Mouse (Mus musculus) limb, embryonic 14.5 days (tissue): ENCODE measurements around the gene Rab1a. TPM values are rescaled to one million over a fixed set of nuclear protein-coding genes. Genes with fewer than 3 reads are reported as not detected.
"Not testable (repeated sequence)": the region's sequence is repeated elsewhere in the genome, so short reads cannot be mapped to it uniquely, and the experiment has no call there.

Experiments used
- ATAC-seq: fragments of 200-750 bp; cut with Nextera tagmentation; 2 replicates; pipeline ENCODE4 v1.8.0; 2017; ENCODE audit warnings: low read depth, moderate number of reproducible peaks, moderate TSS enrichment; ENCODE audit not compliant: low FRiP score
- DNase-seq: peaks from one replicate; pipeline ENCODE4 v3.0.0-alpha.2; 2015; ENCODE audit warnings: low spot score
- H3K27ac ChIP-seq: fragments of 300-500 bp; sonication (generic); replicated peaks from 2 replicates; pipeline ENCODE4 v1.5.1; 2014; ENCODE audit warnings: low read depth, mild to moderate bottlenecking, low read length, moderate library complexity, mixed read lengths
- H3K27me3 ChIP-seq: fragments of 300-500 bp; sonication (generic); 2 replicates; pipeline ENCODE4 v1.6.1; 2014; ENCODE audit warnings: low read length, mixed read lengths; ENCODE audit not compliant: control insufficient read depth, insufficient read depth
- H3K36me3 ChIP-seq: fragments of 300-500 bp; sonication (generic); 2 replicates; pipeline ENCODE4 v1.6.1; 2014; ENCODE audit warnings: mild to moderate bottlenecking, low read length, moderate library complexity, mixed read lengths; ENCODE audit not compliant: control insufficient read depth, insufficient read depth
- H3K4me1 ChIP-seq: fragments of 300-500 bp; sonication (generic); 2 replicates; pipeline ENCODE4 v1.6.1; 2014; ENCODE audit warnings: antibody characterized with exemption, low read length, mixed read lengths; ENCODE audit not compliant: control insufficient read depth, insufficient read depth
- H3K4me2 ChIP-seq: fragments of 300-500 bp; sonication (generic); replicated peaks from 2 replicates; pipeline ENCODE4 v1.6.1; 2014; ENCODE audit warnings: low read depth, mild to moderate bottlenecking, low read length, moderate library complexity; ENCODE audit not compliant: severe bottlenecking
- H3K4me3 ChIP-seq: fragments of 300-500 bp; sonication (generic); replicated peaks from 2 replicates; pipeline ENCODE4 v1.5.1; 2014; ENCODE audit warnings: low read length
- H3K9ac ChIP-seq: fragments of 300-500 bp; sonication (generic); 2 replicates; pipeline ENCODE4 v1.6.1; 2014; ENCODE audit warnings: mild to moderate bottlenecking, low read depth, low read length, moderate library complexity; ENCODE audit not compliant: severe bottlenecking
- H3K9me3 ChIP-seq: fragments of 300-500 bp; sonication (generic); 2 replicates; pipeline ENCODE4 v1.6.1; 2016; ENCODE audit warnings: low read length; ENCODE audit not compliant: control insufficient read depth
- POLR2A ChIP-seq: fragments of 200-500 bp; IDR thresholded peaks from 2 replicates; pipeline ENCODE4 v1.8.0; 2012; ENCODE audit warnings: inconsistent platforms, mild to moderate bottlenecking, moderate library complexity, borderline replicate concordance; ENCODE audit not compliant: insufficient read depth, insufficient read length; ENCODE audit errors: extremely low read depth
- WGBS: fragments of 180-500 bp; shearing (Covaris S2); extraction: QIAGEN DNeasy Blood & Tissue Kit; methylation state at CpG from one replicate; pipeline ENCODE4 v1.1.7; 2014; 5-methylcytosine and 5-hydroxymethylcytosine counted together
- polyA plus RNA-seq, 2 experiments: library from polyadenylated mRNA; depleted of rRNA in 1 of 2; stranded (reverse) in 1 of 2; unstranded in 1 of 2; fragments of >200 nt; fragmentation: Nextera tagmentation in 1 of 2; extraction: Ambion mirVana in 1 of 2; gene quantifications; 2 replicates each; pipeline versions ENCODE4 v1.2.1 to v1.2.3; 2012 to 2014

Rab1a gene
- polyA plus RNA-seq (2012; rRNA removed) (196 and 210 TPM in 2 replicates), polyA plus RNA-seq (2014; fragmentation: Nextera tagmentation; extraction: Ambion mirVana) (231 and 234 TPM in 2 replicates)

DNA sequence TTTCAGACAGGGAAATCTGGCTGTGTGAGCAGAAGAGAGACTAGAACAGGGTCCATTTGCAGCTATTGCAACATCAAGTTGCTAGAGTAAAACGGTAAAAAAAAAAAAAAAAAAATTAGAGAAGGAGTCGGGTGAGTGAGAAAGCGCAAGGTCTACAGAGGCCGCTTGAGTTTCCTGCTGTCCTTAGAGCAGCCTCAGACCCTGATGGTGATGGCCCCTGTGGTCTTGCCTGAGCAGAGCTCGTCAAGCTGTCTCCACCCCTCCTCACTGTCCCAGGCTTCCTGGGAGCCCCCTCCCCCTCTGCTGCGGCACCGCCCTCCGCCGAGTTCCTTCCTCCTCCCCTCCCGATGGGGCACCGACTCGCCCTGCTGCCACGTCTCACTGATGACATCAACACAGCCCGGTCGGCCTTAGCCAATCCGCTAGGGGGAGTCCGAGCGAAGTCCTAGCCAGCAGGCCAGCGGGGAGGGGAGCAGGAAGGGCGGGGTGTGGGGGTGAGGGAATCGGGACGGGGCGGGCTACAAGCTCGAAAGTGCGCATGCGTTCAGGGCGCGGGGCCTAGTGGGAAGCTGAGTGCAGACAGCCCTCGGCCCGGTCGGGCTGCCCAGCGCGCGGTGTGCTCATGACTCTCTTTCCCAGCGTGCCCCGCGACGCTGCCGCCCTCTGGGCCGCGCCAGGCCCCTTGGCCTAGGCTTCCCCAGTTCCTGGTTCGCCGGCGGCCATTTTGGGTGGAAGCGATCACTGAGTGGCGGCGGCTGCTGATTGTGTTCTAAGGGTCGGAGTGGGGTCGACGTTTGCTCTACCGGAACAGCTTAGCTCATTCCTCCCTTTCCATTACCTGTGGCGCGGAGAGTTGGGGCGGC is at the start of gene Rab1a:
Gene Rab1a (plus strand): TSS at position 720 of the 863 bp plus-strand sequence.
- under 1% methylated on average over 41 of the region's 54 CpGs for WGBS
- H3K4me1 ChIP-seq = peaks cover 15% of the 10 kb centered on the region
- peak; percentile 80; the same call in 1 of the 2 replicates for TF ChIP-seq POLR2A
- H3K27ac ChIP-seq = peak within 1 kb of the TSS; percentile 97
- H3K9ac ChIP-seq = peak within 1 kb of the TSS; percentile 99
- ATAC-seq = peak; percentile 95
- H3K4me2 ChIP-seq = peak within 1 kb of the TSS; percentile 78
- H3K27me3 ChIP-seq = no peaks in the 10 kb centered on the region
- DNase-seq = peak; percentile 100
- H3K9me3 ChIP-seq = no peaks in the 10 kb centered on the region
- peak within 1 kb of the TSS; percentile 99 for H3K4me3 ChIP-seq
- 0 out of 2 replicates have a peak, but pooled peaks cover 4% of the 10 kb centered on the region for H3K36me3 ChIP-seq

DNA sequence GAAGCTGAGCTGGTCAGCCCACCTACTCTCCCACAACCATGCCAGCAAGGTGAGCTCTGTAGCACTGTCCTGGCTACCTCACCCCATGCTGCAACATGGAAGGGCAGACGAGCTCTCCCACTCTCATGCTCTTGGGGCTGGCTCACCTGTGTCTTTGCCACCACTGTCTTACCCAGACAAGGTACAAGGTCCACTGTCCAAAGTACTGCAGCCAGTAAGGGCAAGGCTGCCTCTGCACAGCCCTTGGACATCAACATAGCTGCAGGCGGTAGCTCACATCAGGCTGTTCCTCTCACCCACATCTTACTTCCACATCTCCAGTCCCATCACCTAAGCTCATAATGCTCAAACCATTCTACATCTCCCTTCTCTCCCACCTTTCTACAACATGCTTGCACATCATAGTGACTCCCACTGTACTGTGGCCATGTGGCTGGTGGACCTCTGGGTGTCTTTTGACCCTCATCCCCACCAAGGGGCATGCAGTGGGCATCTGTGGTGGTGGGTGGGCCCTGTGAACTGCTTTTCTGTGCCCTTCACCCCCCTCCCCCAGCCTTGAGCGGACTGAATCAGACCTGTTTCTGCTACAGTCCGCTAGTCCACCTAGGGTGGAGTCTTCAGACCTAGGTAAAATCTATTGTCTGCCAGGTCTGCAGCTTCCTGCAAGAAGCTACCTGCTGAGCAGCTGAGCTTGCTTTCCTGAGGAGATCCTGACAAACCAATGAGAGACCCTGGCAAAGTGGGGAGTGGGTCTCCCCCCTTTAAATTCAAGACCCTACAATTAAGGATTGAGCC is 48.9 kb upstream of the Rab1a start:
- ATAC-seq = no peak
- Histone ChIP-seq H3K4me1 (no peaks in the 10 kb centered on the region), H3K9me3 (0 out of 2 replicates have a peak, but pooled peaks cover 6% of the 10 kb centered on the region), H3K36me3 (no peaks in the 10 kb centered on the region), H3K4me2 (no peak overlapping the region), H3K9ac (no peak overlapping the region), H3K27me3 (no peaks in the 10 kb centered on the region), H3K27ac (no peak overlapping the region), H3K4me3 (no peak overlapping the region)
- no peak for DNase-seq
- 90% methylated on average over 4 of the region's 4 CpGs for WGBS
- TF ChIP-seq POLR2A = no peak

DNA sequence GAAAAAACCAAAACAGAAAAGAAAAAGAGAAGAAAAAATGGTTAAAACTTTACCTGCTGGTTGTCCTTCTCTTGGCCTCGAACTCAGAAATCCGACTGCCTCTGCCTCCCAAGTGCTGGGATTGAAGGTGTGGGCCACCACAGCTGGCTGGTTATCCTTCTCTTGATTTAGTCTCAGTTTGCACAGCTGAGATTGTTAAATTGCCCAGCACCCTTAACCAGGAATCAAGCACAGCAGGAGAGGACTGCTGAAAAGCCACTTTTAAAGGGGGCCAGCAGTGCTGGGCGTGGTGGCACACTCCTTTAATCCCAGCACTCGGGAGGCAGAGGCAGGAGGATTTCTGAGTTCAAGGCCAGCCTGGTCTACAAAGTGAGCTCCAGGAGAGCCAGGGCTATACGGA is 47.7 kb upstream of the Rab1a start:
- not testable (repeated sequence) for H3K4me3 ChIP-seq, H3K36me3 ChIP-seq, ATAC-seq, H3K4me2 ChIP-seq, H3K27me3 ChIP-seq, H3K9ac ChIP-seq, DNase-seq, H3K4me1 ChIP-seq, H3K9me3 ChIP-seq, H3K27ac ChIP-seq
- 81% methylated on average over 5 of the region's 5 CpGs for WGBS

GRCm38 (mm10) chr11:20158879-20159278 is 42.4 kb upstream of the Rab1a start:
- Histone ChIP-seq H3K4me3 (no peak overlapping the region), H3K27me3 (no peaks in the 10 kb centered on the region), H3K4me1 (no peaks in the 10 kb centered on the region), H3K9ac (no peak overlapping the region), H3K9me3 (no peaks in the 10 kb centered on the region), H3K36me3 (no peaks in the 10 kb centered on the region), H3K27ac (no peak overlapping the region), H3K4me2 (no peak overlapping the region)
- TF ChIP-seq POLR2A = no peak
- ATAC-seq (no peak), DNase-seq (no peak)
